Mouse (Mus musculus): ENCODE data around the gene Gnb2. TPM values are rescaled to one million over a fixed set of nuclear protein-coding genes. Genes with fewer than 3 reads are reported as not detected.
A peak's percentile ranks its signal among the peaks of the same experiment; 100 is the strongest.

The Gnb2 gene
- polyA plus RNA-seq, 1 experiment from 2014 or later = 360 TPM

GRCm38 (mm10) chr5:137568223-137568798, 35.0 kb upstream of the Gnb2 start:
- 82% methylated on average over 8 of the region's 8 CpGs for WGBS
- no peaks in the 10 kb centered on the region for H3K36me3 ChIP-seq (ENCODE audit: control insufficient read depth, insufficient read depth, low read length)
- no peaks in the 10 kb centered on the region for H3K27me3 ChIP-seq (ENCODE audit: control insufficient read depth, insufficient read depth, low read length)
- H3K4me2 ChIP-seq (ENCODE audit: low read depth, severe bottlenecking) = no peak overlapping the region
- no peaks in the 10 kb centered on the region for H3K9me3 ChIP-seq (ENCODE audit: control insufficient read depth, low read length)
- DNase-seq (ENCODE audit: low spot score) (no peak), ATAC-seq (ENCODE audit: insufficient number of reproducible peaks, low FRiP score, low TSS enrichment, low read depth) (no peak)
- H3K27ac ChIP-seq (replicated peaks; ENCODE audit: low read depth, low read length) = no peak overlapping the region
- H3K4me1 ChIP-seq (ENCODE audit: control insufficient read depth, insufficient read depth, low read length) = no peaks in the 10 kb centered on the region
- H3K9ac ChIP-seq (ENCODE audit: low read length) = no peak overlapping the region
- H3K4me3 ChIP-seq (ENCODE audit: low read depth, low read length) = no peak overlapping the region

- Histone ChIP-seq H3K36me3 (ENCODE audit: control insufficient read depth, insufficient read depth, low read length) (no peaks in the 10 kb centered on the region), H3K9me3 (ENCODE audit: control insufficient read depth, low read length) (no peaks in the 10 kb centered on the region), H3K9ac (ENCODE audit: low read length) (no peak overlapping the region), H3K27ac (replicated peaks; ENCODE audit: low read depth, low read length) (no peak overlapping the region), H3K27me3 (ENCODE audit: control insufficient read depth, insufficient read depth, low read length) (no peaks in the 10 kb centered on the region), H3K4me3 (ENCODE audit: low read depth, low read length) (no peak overlapping the region), H3K4me1 (ENCODE audit: control insufficient read depth, insufficient read depth, low read length) (no peaks in the 10 kb centered on the region), H3K4me2 (ENCODE audit: low read depth, severe bottlenecking) (no peak overlapping the region)
- 90% methylated on average over 5 of the region's 5 CpGs for WGBS
- ATAC-seq (ENCODE audit: insufficient number of reproducible peaks, low FRiP score, low TSS enrichment, low read depth) = no peak
- no peak for DNase-seq (ENCODE audit: low spot score)
Measured at GRCm38 (mm10) chr5:137566416-137566815, 33.1 kb upstream of the Gnb2 start.

- ATAC-seq (ENCODE audit: insufficient number of reproducible peaks, low FRiP score, low TSS enrichment, low read depth) (no peak), DNase-seq (ENCODE audit: low spot score) (no peak)
- no peak overlapping the region for H3K27ac ChIP-seq (replicated peaks; ENCODE audit: low read depth, low read length)
- H3K9ac ChIP-seq (ENCODE audit: low read length) = no peak overlapping the region
- no peaks in the 10 kb centered on the region for H3K9me3 ChIP-seq (ENCODE audit: control insufficient read depth, low read length)
- no peaks in the 10 kb centered on the region for H3K27me3 ChIP-seq (ENCODE audit: control insufficient read depth, insufficient read depth, low read length)
- no peak overlapping the region for H3K4me3 ChIP-seq (ENCODE audit: low read depth, low read length)
- H3K4me1 ChIP-seq (ENCODE audit: control insufficient read depth, insufficient read depth, low read length) = no peaks in the 10 kb centered on the region
- no peak overlapping the region for H3K4me2 ChIP-seq (ENCODE audit: low read depth, severe bottlenecking)
- 74% methylated on average over 6 of the region's 6 CpGs for WGBS
- no peaks in the 10 kb centered on the region for H3K36me3 ChIP-seq (ENCODE audit: control insufficient read depth, insufficient read depth, low read length)
Measured at GRCm38 (mm10) chr5:137565744-137566143, 32.4 kb upstream of the Gnb2 start.

- Histone ChIP-seq H3K4me3 (ENCODE audit: low read depth, low read length) (no peak overlapping the region), H3K4me1 (ENCODE audit: control insufficient read depth, insufficient read depth, low read length) (no peaks in the 10 kb centered on the region), H3K36me3 (ENCODE audit: control insufficient read depth, insufficient read depth, low read length) (no peaks in the 10 kb centered on the region), H3K9ac (ENCODE audit: low read length) (no peak overlapping the region), H3K27me3 (ENCODE audit: control insufficient read depth, insufficient read depth, low read length) (no peaks in the 10 kb centered on the region), H3K9me3 (ENCODE audit: control insufficient read depth, low read length) (no peaks in the 10 kb centered on the region), H3K4me2 (ENCODE audit: low read depth, severe bottlenecking) (no peak overlapping the region), H3K27ac (replicated peaks; ENCODE audit: low read depth, low read length) (no peak overlapping the region)
- ATAC-seq (ENCODE audit: insufficient number of reproducible peaks, low FRiP score, low TSS enrichment, low read depth) (no peak), DNase-seq (ENCODE audit: low spot score) (no peak)
- WGBS = 73% methylated on average over 10 of the region's 10 CpGs
Measured at GRCm38 (mm10) chr5:137562965-137563364, 29.7 kb upstream of the Gnb2 start.

GRCm38 (mm10) chr5:137561556-137561955, 28.2 kb upstream of the Gnb2 start:
- ATAC-seq (ENCODE audit: insufficient number of reproducible peaks, low FRiP score, low TSS enrichment, low read depth) = no peak
- Histone ChIP-seq H3K4me3 (ENCODE audit: low read depth, low read length) (no peak overlapping the region), H3K36me3 (ENCODE audit: control insufficient read depth, insufficient read depth, low read length) (no peaks in the 10 kb centered on the region), H3K9me3 (ENCODE audit: control insufficient read depth, low read length) (no peaks in the 10 kb centered on the region), H3K4me2 (ENCODE audit: low read depth, severe bottlenecking) (no peak overlapping the region), H3K9ac (ENCODE audit: low read length) (no peak overlapping the region), H3K27me3 (ENCODE audit: control insufficient read depth, insufficient read depth, low read length) (no peaks in the 10 kb centered on the region), H3K27ac (replicated peaks; ENCODE audit: low read depth, low read length) (no peak overlapping the region), H3K4me1 (ENCODE audit: control insufficient read depth, insufficient read depth, low read length) (no peaks in the 10 kb centered on the region)
- DNase-seq (ENCODE audit: low spot score) = no peak
- 64% methylated on average over 6 of the region's 6 CpGs for WGBS

- Histone ChIP-seq H3K4me2 (ENCODE audit: low read depth, severe bottlenecking) (no peak overlapping the region; the same call in 1 of the 2 replicates), H3K9ac (ENCODE audit: low read length) (no peak overlapping the region), H3K9me3 (ENCODE audit: control insufficient read depth, low read length) (no peaks in the 10 kb centered on the region), H3K4me3 (ENCODE audit: low read depth, low read length) (no peak overlapping the region), H3K4me1 (ENCODE audit: control insufficient read depth, insufficient read depth, low read length) (no peaks in the 10 kb centered on the region), H3K27ac (replicated peaks; ENCODE audit: low read depth, low read length) (no peak overlapping the region), H3K36me3 (ENCODE audit: control insufficient read depth, insufficient read depth, low read length) (no peaks in the 10 kb centered on the region), H3K27me3 (ENCODE audit: control insufficient read depth, insufficient read depth, low read length) (peaks cover 10% of the 10 kb centered on the region)
- no peak for DNase-seq (ENCODE audit: low spot score)
- 38% methylated on average over 11 of the region's 11 CpGs for WGBS
- ATAC-seq (ENCODE audit: insufficient number of reproducible peaks, low FRiP score, low TSS enrichment, low read depth) = no peak
Measured at GRCm38 (mm10) chr5:137553898-137554297, 20.6 kb upstream of the Gnb2 start.

- Histone ChIP-seq H3K4me2 (ENCODE audit: low read depth, severe bottlenecking) (peak within 1 kb of the TSS; percentile 11; the same call in 1 of the 2 replicates), H3K27ac (replicated peaks; ENCODE audit: low read depth, low read length) (no peak within 1 kb of the TSS), H3K36me3 (ENCODE audit: control insufficient read depth, insufficient read depth, low read length) (no peaks in the 10 kb centered on the region), H3K4me3 (ENCODE audit: low read depth, low read length) (no peak within 1 kb of the TSS), H3K9me3 (ENCODE audit: control insufficient read depth, low read length) (no peaks in the 10 kb centered on the region), H3K27me3 (ENCODE audit: control insufficient read depth, insufficient read depth, low read length) (peaks cover 10% of the 10 kb centered on the region), H3K9ac (ENCODE audit: low read length) (no peak within 1 kb of the TSS), H3K4me1 (ENCODE audit: control insufficient read depth, insufficient read depth, low read length) (no peaks in the 10 kb centered on the region)
- 1% methylated on average over 37 of the region's 37 CpGs for WGBS
- ATAC-seq (ENCODE audit: insufficient number of reproducible peaks, low FRiP score, low TSS enrichment, low read depth) = peak; percentile 47
- peak; percentile 85 for DNase-seq (ENCODE audit: low spot score)
Measured at GRCm38 (mm10) chr5:137553411-137553837, 20.1 kb upstream of the Gnb2 start, which contains the start of gene Actl6b. Actl6b (plus strand) TSS chr5:137553517.

GRCm38 (mm10) chr5:137553000-137553399, 19.7 kb upstream of the Gnb2 start:
- 32% methylated on average over 6 of the region's 6 CpGs for WGBS
- no peak overlapping the region for H3K9ac ChIP-seq (ENCODE audit: low read length)
- peak overlapping the region; percentile 11; the same call in 1 of the 2 replicates for H3K4me2 ChIP-seq (ENCODE audit: low read depth, severe bottlenecking)
- H3K4me1 ChIP-seq (ENCODE audit: control insufficient read depth, insufficient read depth, low read length) = no peaks in the 10 kb centered on the region
- H3K36me3 ChIP-seq (ENCODE audit: control insufficient read depth, insufficient read depth, low read length) = no peaks in the 10 kb centered on the region
- no peak overlapping the region for H3K4me3 ChIP-seq (ENCODE audit: low read depth, low read length)
- H3K27ac ChIP-seq (replicated peaks; ENCODE audit: low read depth, low read length) = no peak overlapping the region
- no peak for ATAC-seq (ENCODE audit: insufficient number of reproducible peaks, low FRiP score, low TSS enrichment, low read depth)
- no peak for DNase-seq (ENCODE audit: low spot score)
- peaks cover 10% of the 10 kb centered on the region for H3K27me3 ChIP-seq (ENCODE audit: control insufficient read depth, insufficient read depth, low read length)
- no peaks in the 10 kb centered on the region for H3K9me3 ChIP-seq (ENCODE audit: control insufficient read depth, low read length)

- ATAC-seq (ENCODE audit: insufficient number of reproducible peaks, low FRiP score, low TSS enrichment, low read depth) (no peak), DNase-seq (ENCODE audit: low spot score) (no peak)
- no peak overlapping the region for H3K27ac ChIP-seq (replicated peaks; ENCODE audit: low read depth, low read length)
- no peak overlapping the region for H3K9ac ChIP-seq (ENCODE audit: low read length)
- H3K4me3 ChIP-seq (ENCODE audit: low read depth, low read length) = no peak overlapping the region
- H3K27me3 ChIP-seq (ENCODE audit: control insufficient read depth, insufficient read depth, low read length) = peaks cover 10% of the 10 kb centered on the region
- H3K36me3 ChIP-seq (ENCODE audit: control insufficient read depth, insufficient read depth, low read length) = no peaks in the 10 kb centered on the region
- no peak overlapping the region for H3K4me2 ChIP-seq (ENCODE audit: low read depth, severe bottlenecking)
- no peaks in the 10 kb centered on the region for H3K4me1 ChIP-seq (ENCODE audit: control insufficient read depth, insufficient read depth, low read length)
- WGBS = 66% methylated on average over 5 of the region's 5 CpGs
- H3K9me3 ChIP-seq (ENCODE audit: control insufficient read depth, low read length) = no peaks in the 10 kb centered on the region
Measured at GRCm38 (mm10) chr5:137551119-137551518, 17.8 kb upstream of the Gnb2 start.
